Mouse (Mus musculus) intestine, embryonic 14.5 days (tissue): ENCODE measurements around the gene Asb16. TPM values are rescaled to one million over a fixed set of nuclear protein-coding genes. Genes with fewer than 3 reads are reported as not detected.
A peak's percentile ranks its signal among the peaks of the same experiment; 100 is the strongest.

Source experiments
- ATAC-seq: fragments of 200-750 bp; cut with Nextera tagmentation; replicated peaks from 2 replicates; pipeline ENCODE4 v1.8.0; 2017; ENCODE audit warnings: low read depth, moderate number of reproducible peaks, moderate TSS enrichment, moderate library complexity; ENCODE audit not compliant: low FRiP score, low TSS enrichment
- DNase-seq: peaks from one replicate; pipeline ENCODE4 v3.0.0-alpha.2; 2018; ENCODE audit warnings: low spot score
- H3K27ac ChIP-seq: fragments of 300-500 bp; sonication (generic); 2 replicates; pipeline ENCODE4 v1.5.1; 2014; ENCODE audit warnings: low read depth, mild to moderate bottlenecking, control low read depth
- H3K27me3 ChIP-seq: fragments of 300-500 bp; sonication (generic); replicated peaks from 2 replicates; pipeline ENCODE4 v1.6.1; 2014; ENCODE audit warnings: low read length, control low read depth; ENCODE audit not compliant: control insufficient read depth, insufficient read depth
- H3K36me3 ChIP-seq: fragments of 300-500 bp; sonication (generic); 2 replicates; pipeline ENCODE4 v1.6.1; 2014; ENCODE audit warnings: low read length, control low read depth; ENCODE audit not compliant: control insufficient read depth, insufficient read depth
- H3K4me1 ChIP-seq: fragments of 300-500 bp; sonication (generic); replicated peaks from 2 replicates; pipeline ENCODE4 v1.6.1; 2014; ENCODE audit warnings: low read length, control low read depth, mixed read lengths; ENCODE audit not compliant: control insufficient read depth, insufficient read depth
- H3K4me2 ChIP-seq: fragments of 300-500 bp; sonication (generic); 2 replicates; pipeline ENCODE4 v1.6.1; 2014; ENCODE audit warnings: low read length
- H3K4me3 ChIP-seq: fragments of 300-500 bp; sonication (generic); 2 replicates; pipeline ENCODE4 v1.5.1; 2014; ENCODE audit warnings: low read depth, low read length, control low read depth, mixed read lengths
- H3K9ac ChIP-seq: fragments of 300-500 bp; sonication (generic); 2 replicates; pipeline ENCODE4 v1.6.1; 2014; ENCODE audit warnings: mild to moderate bottlenecking, low read length
- H3K9me3 ChIP-seq: fragments of 300-500 bp; sonication (generic); 2 replicates; pipeline ENCODE4 v1.6.1; 2016; ENCODE audit warnings: low read length, control low read depth; ENCODE audit not compliant: control insufficient read depth
- WGBS: fragments of 180-500 bp; shearing (Covaris S2); extraction: QIAGEN DNeasy Blood & Tissue Kit; methylation state at CpG from one replicate; pipeline ENCODE4 v1.1.7; 2014; 5-methylcytosine and 5-hydroxymethylcytosine counted together
- polyA plus RNA-seq: library from polyadenylated mRNA; unstranded; fragments of >200 nt; fragmentation: Nextera tagmentation; extraction: Ambion mirVana; gene quantifications from 2 replicates; pipeline ENCODE4 v1.2.1, GENCODE M21; 2014

Gene Asb16
- polyA plus RNA-seq, 1 experiment from 2014 or later = 0.16 TPM

GRCm38 (mm10) chr11:102294416-102294815 is 25.9 kb downstream of the Asb16 start:
- Histone ChIP-seq H3K27me3 (no peaks in the 10 kb centered on the region), H3K4me2 (peak overlapping the region; percentile 69), H3K9me3 (no peaks in the 10 kb centered on the region), H3K4me1 (peaks cover 16% of the 10 kb centered on the region), H3K27ac (no peak overlapping the region), H3K4me3 (peak overlapping the region; percentile 82; the same call in 1 of the 2 replicates), H3K9ac (no peak overlapping the region), H3K36me3 (peaks cover 47% of the 10 kb centered on the region)
- DNase-seq = no peak
- no peak for ATAC-seq
- WGBS = 68% methylated on average over 5 of the region's 5 CpGs

GRCm38 (mm10) chr11:102294887-102295597 is 26.5 kb downstream of the Asb16 start:
- peak; percentile 51 for DNase-seq
- Histone ChIP-seq H3K36me3 (peaks cover 41% of the 10 kb centered on the region), H3K27ac (peak overlapping the region; percentile 99), H3K4me2 (peak overlapping the region; percentile 69), H3K27me3 (no peaks in the 10 kb centered on the region), H3K4me1 (peaks cover 16% of the 10 kb centered on the region), H3K9me3 (no peaks in the 10 kb centered on the region), H3K9ac (peak overlapping the region; percentile 88), H3K4me3 (peak overlapping the region; percentile 82)
- ATAC-seq = no peak
- 65% methylated on average over 12 of the region's 12 CpGs for WGBS

- ATAC-seq (peak; percentile 44), DNase-seq (peak; percentile 84)
- peak overlapping the region; percentile 69 for H3K4me2 ChIP-seq
- peak overlapping the region; percentile 88 for H3K9ac ChIP-seq
- peaks cover 16% of the 10 kb centered on the region for H3K4me1 ChIP-seq
- H3K36me3 ChIP-seq = peaks cover 33% of the 10 kb centered on the region
- WGBS = under 1% methylated on average over 43 of the region's 73 CpGs
- no peaks in the 10 kb centered on the region for H3K27me3 ChIP-seq
- H3K4me3 ChIP-seq = peak overlapping the region; percentile 82
- H3K9me3 ChIP-seq = no peaks in the 10 kb centered on the region
- peak overlapping the region; percentile 99 for H3K27ac ChIP-seq
Measured at GRCm38 (mm10) chr11:102295598-102296471, 27.3 kb downstream of the Asb16 start.

- H3K36me3 ChIP-seq = peaks cover 23% of the 10 kb centered on the region
- peaks cover 16% of the 10 kb centered on the region for H3K4me1 ChIP-seq
- DNase-seq = peak; percentile 96
- H3K4me2 ChIP-seq = peak within 1 kb of the TSS; percentile 86
- H3K4me3 ChIP-seq = peak within 1 kb of the TSS; percentile 82
- peak within 1 kb of the TSS; percentile 99 for H3K27ac ChIP-seq
- WGBS = under 1% methylated on average over 66 of the region's 125 CpGs
- peak; percentile 93 for ATAC-seq
- H3K9ac ChIP-seq = peak within 1 kb of the TSS; percentile 88
- H3K27me3 ChIP-seq = no peaks in the 10 kb centered on the region
- H3K9me3 ChIP-seq = no peaks in the 10 kb centered on the region
Measured at GRCm38 (mm10) chr11:102296491-102297472, 28.2 kb downstream of the Asb16 start, which contains the start of gene Atxn7l3. Atxn7l3 (minus strand) TSS chr11:102296631.

GRCm38 (mm10) chr11:102297577-102298556 is 29.3 kb downstream of the Asb16 start:
- H3K4me3 ChIP-seq = peak overlapping the region; percentile 82
- peak overlapping the region; percentile 99 for H3K27ac ChIP-seq
- peak; percentile 64 for DNase-seq
- peak overlapping the region; percentile 86 for H3K4me2 ChIP-seq
- H3K9ac ChIP-seq = peak overlapping the region; percentile 88
- 26% methylated on average over 27 of the region's 27 CpGs for WGBS
- ATAC-seq = peak; percentile 30
- peaks cover 16% of the 10 kb centered on the region for H3K4me1 ChIP-seq
- peaks cover 13% of the 10 kb centered on the region for H3K36me3 ChIP-seq
- H3K27me3 ChIP-seq = no peaks in the 10 kb centered on the region
- H3K9me3 ChIP-seq = no peaks in the 10 kb centered on the region

- Histone ChIP-seq H3K9ac (no peak overlapping the region), H3K27ac (no peak overlapping the region), H3K36me3 (no peaks in the 10 kb centered on the region), H3K27me3 (no peaks in the 10 kb centered on the region), H3K4me3 (no peak overlapping the region), H3K9me3 (no peaks in the 10 kb centered on the region), H3K4me2 (no peak overlapping the region), H3K4me1 (peaks cover 12% of the 10 kb centered on the region)
- ATAC-seq = no peak
- WGBS = 0% methylated on average over 1 of the region's 1 CpGs
- peak; percentile 85 for DNase-seq
Measured at GRCm38 (mm10) chr11:102299839-102300238, 31.3 kb downstream of the Asb16 start.

- Histone ChIP-seq H3K27me3 (no peaks in the 10 kb centered on the region), H3K4me3 (no peak overlapping the region), H3K36me3 (peaks cover 35% of the 10 kb centered on the region), H3K4me1 (peaks cover under 1% of the 10 kb centered on the region; the same call in 1 of the 2 replicates), H3K4me2 (no peak overlapping the region), H3K9ac (no peak overlapping the region), H3K27ac (no peak overlapping the region), H3K9me3 (no peaks in the 10 kb centered on the region)
- no peak for ATAC-seq
- WGBS = 54% methylated on average over 2 of the region's 2 CpGs
- no peak for DNase-seq
Measured at GRCm38 (mm10) chr11:102304141-102304540, 35.6 kb downstream of the Asb16 start.
